Mouse (Mus musculus) megakaryocyte, embryonic 14.5 days (primary cell): ENCODE data around the gene 4931440F15Rik.

Experiments used
- FLI1 ChIP-seq: IDR thresholded peaks from 2 replicates; pipeline ENCODE4 v1.6.1; 2012; ENCODE audit warnings: low read length, inconsistent platforms, mixed read lengths
- GATA1 ChIP-seq: IDR thresholded peaks from 3 replicates; pipeline ENCODE4 v1.6.1; 2012; ENCODE audit warnings: mixed read lengths, low read length, inconsistent platforms, borderline replicate concordance

DNA sequence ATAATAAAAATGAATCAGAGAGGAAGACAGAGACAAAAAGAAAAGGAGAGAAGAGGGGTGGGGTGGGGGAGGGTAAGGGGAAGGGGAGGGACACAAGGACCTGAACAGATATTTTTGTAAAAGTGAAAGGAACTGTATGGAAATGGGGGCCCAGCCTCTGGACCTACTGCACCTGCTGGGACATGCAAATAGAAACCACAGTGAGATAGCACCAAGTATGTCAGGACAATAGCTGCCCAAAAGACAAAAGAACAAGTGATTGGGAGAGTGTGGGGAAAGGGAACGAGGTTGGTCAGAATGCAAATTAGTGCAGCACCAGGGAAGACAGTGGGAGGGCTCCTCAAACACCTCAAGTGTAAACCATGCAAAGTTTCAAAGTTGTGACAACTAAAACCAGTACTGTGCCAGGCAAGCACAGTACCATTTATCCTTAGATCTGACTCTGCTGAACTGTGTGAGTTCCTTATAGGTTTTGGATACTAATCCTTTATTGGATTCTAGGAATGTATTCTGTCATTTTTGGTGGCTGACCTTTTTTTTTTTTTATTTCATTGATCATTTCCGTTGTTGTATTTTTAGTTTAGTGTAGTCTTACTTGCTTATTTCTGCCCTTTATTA is 46.0 kb downstream of the 4931440F15Rik start:
- TF ChIP-seq GATA1 (no peak), FLI1 (no peak)
